In the genomic region with DNA sequence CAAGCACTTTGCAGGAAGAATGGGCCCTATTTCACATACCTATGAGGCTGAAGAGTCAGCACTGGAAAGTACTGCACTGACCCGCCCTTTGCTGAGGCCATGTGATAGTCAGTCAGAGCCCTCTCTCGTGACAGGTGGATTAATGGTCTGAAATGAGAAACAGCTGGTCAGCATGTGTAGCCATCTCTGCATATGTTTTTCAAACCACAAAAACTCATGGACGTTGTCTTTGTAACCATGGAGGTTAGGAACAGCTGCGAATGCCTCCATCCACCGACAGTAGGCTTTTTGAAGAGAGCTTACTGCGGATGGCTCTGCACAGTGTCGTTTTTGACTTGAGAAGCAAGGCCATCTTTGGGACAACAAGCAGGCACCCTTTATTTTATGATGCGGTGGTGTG, we compare ENCODE assay signal across 20 mouse cellular contexts. TPM values are rescaled to one million over a fixed set of nuclear protein-coding genes. Genes with fewer than 3 reads are reported as not detected.
DNase-seq lines count a peak whose midpoint lies in the region; ATAC-seq lines count a peak whose summit lies in the region.
"Had no signal": no experiment of that assay in that cellular context is flagged by ENCODE, and none has a peak within 500 bp of the region (broad histone marks: within the 10 kb centered on the region; RNA-seq: fewer than 3 reads in every experiment).

No protein-coding gene starts in this region.

- H3K4me3 ChIP-seq in neural tube, embryonic 15.5 days (replicated peaks): no peak overlapping the region
- H3K4me3 ChIP-seq in embryonic facial prominence, embryonic 14.5 days (ENCODE audit: low read depth, low read length): no peak overlapping the region
- H3K4me3 ChIP-seq in limb, embryonic 10.5 days: no peak overlapping the region
- H3K4me3 ChIP-seq in neural tube, embryonic 11.5 days (ENCODE audit: low read depth, low read length): no peak overlapping the region
- H3K4me3 ChIP-seq: forebrain, embryonic 12.5 days; hindbrain, embryonic 10.5 days; kidney, embryonic 15.5 days; midbrain, embryonic 13.5 days had no signal

- 81% methylated on average over 8 of the region's 8 CpGs for WGBS in neural tube, embryonic 15.5 days
- WGBS in embryonic facial prominence, embryonic 14.5 days: 35% methylated on average over 8 of the region's 8 CpGs
- WGBS in limb, embryonic 10.5 days: 56% methylated on average over 8 of the region's 8 CpGs
- 68% methylated on average over 8 of the region's 8 CpGs for WGBS in neural tube, embryonic 11.5 days

- no peaks in the 10 kb centered on the region for H3K36me3 ChIP-seq in neural tube, embryonic 15.5 days
- H3K36me3 ChIP-seq in embryonic facial prominence, embryonic 14.5 days (ENCODE audit: control insufficient read depth, insufficient read depth, low read length): no peaks in the 10 kb centered on the region
- no peaks in the 10 kb centered on the region for H3K36me3 ChIP-seq in limb, embryonic 10.5 days
- H3K36me3 ChIP-seq in neural tube, embryonic 11.5 days (ENCODE audit: control insufficient read depth, insufficient read depth, low read length): no peaks in the 10 kb centered on the region
- H3K36me3 ChIP-seq: forebrain, embryonic 12.5 days; hindbrain, embryonic 10.5 days; kidney, embryonic 15.5 days; midbrain, embryonic 13.5 days had no signal

- H3K9ac ChIP-seq in neural tube, embryonic 15.5 days (replicated peaks): no peak overlapping the region
- no peak overlapping the region for H3K9ac ChIP-seq in embryonic facial prominence, embryonic 14.5 days (ENCODE audit: low read depth, low read length)
- H3K9ac ChIP-seq in neural tube, embryonic 11.5 days (ENCODE audit: low read length): no peak overlapping the region
- H3K9ac ChIP-seq: forebrain, embryonic 12.5 days; kidney, embryonic 15.5 days; liver, postnatal 0 days; midbrain, embryonic 13.5 days had no signal

- DNase-seq in neural tube, embryonic 10.5 days (ENCODE audit: extremely low spot score, low spot score): peak; percentile 46
- DNase-seq in embryonic facial prominence, embryonic 14.5 days (ENCODE audit: low spot score): peak; percentile 81
- peak; percentile 50 for DNase-seq in limb, embryonic 10.5 days (ENCODE audit: low spot score)
- peak; percentile 19 for DNase-seq in neural tube, embryonic 11.5 days (ENCODE audit: low spot score)
- no peak for DNase-seq in gastrocnemius, postnatal 4 days (ENCODE audit: low spot score in 2 of 2)
- no peak for DNase-seq in heart, adult 8-10 months (ENCODE audit: low spot score)
- DNase-seq in kidney, postnatal 10 days: no peak
- DNase-seq: cerebellum, adult 9-10 months; gastrocnemius, postnatal 25 days; liver, postnatal 0 days; lung, postnatal 10 days had no signal

- no peak overlapping the region for H3K4me2 ChIP-seq in neural tube, embryonic 15.5 days
- H3K4me2 ChIP-seq in embryonic facial prominence, embryonic 14.5 days (ENCODE audit: low read depth, low read length): no peak overlapping the region
- no peak overlapping the region for H3K4me2 ChIP-seq in neural tube, embryonic 11.5 days (ENCODE audit: low read depth)
- H3K4me2 ChIP-seq: forebrain, embryonic 12.5 days; kidney, embryonic 15.5 days; midbrain, embryonic 13.5 days had no signal

- no peaks in the 10 kb centered on the region for H3K9me3 ChIP-seq in neural tube, embryonic 15.5 days (replicated peaks)
- no peaks in the 10 kb centered on the region for H3K9me3 ChIP-seq in embryonic facial prominence, embryonic 14.5 days (ENCODE audit: control insufficient read depth, low read length)
- no peaks in the 10 kb centered on the region for H3K9me3 ChIP-seq in limb, embryonic 10.5 days (replicated peaks)
- no peaks in the 10 kb centered on the region for H3K9me3 ChIP-seq in neural tube, embryonic 11.5 days (ENCODE audit: control insufficient read depth, low read length)
- H3K9me3 ChIP-seq: forebrain, embryonic 12.5 days; hindbrain, embryonic 10.5 days; kidney, embryonic 15.5 days; midbrain, embryonic 13.5 days had no signal

- ATAC-seq in neural tube, embryonic 15.5 days (ENCODE audit: low FRiP score): no peak
- peak; percentile 82; the same call in 1 of the 2 replicates for ATAC-seq in embryonic facial prominence, embryonic 14.5 days (ENCODE audit: low read depth)
- ATAC-seq in neural tube, embryonic 11.5 days (ENCODE audit: insufficient read depth, low FRiP score, low TSS enrichment): no peak
- ATAC-seq: liver, postnatal 0 days; midbrain, embryonic 13.5 days had no signal

- H3K27me3 ChIP-seq in neural tube, embryonic 15.5 days (replicated peaks): no peaks in the 10 kb centered on the region
- no peaks in the 10 kb centered on the region for H3K27me3 ChIP-seq in embryonic facial prominence, embryonic 14.5 days (replicated peaks; ENCODE audit: control insufficient read depth, insufficient read depth, low read length)
- no peaks in the 10 kb centered on the region for H3K27me3 ChIP-seq in limb, embryonic 10.5 days (ENCODE audit: low read depth, poor library complexity, severe bottlenecking)
- H3K27me3 ChIP-seq in neural tube, embryonic 11.5 days (ENCODE audit: control insufficient read depth, insufficient read depth, low read length): no peaks in the 10 kb centered on the region
- H3K27me3 ChIP-seq: forebrain, embryonic 12.5 days; kidney, embryonic 15.5 days; midbrain, embryonic 13.5 days had no signal

- no peaks in the 10 kb centered on the region for H3K4me1 ChIP-seq in neural tube, embryonic 15.5 days
- 0 out of 2 replicates have a peak, but pooled peaks cover 4% of the 10 kb centered on the region for H3K4me1 ChIP-seq in embryonic facial prominence, embryonic 14.5 days (ENCODE audit: control insufficient read depth, insufficient read depth, low read length)
- H3K4me1 ChIP-seq in limb, embryonic 10.5 days: peaks cover 12% of the 10 kb centered on the region
- H3K4me1 ChIP-seq in neural tube, embryonic 11.5 days (ENCODE audit: control insufficient read depth, insufficient read depth, low read length): no peaks in the 10 kb centered on the region
- H3K4me1 ChIP-seq: forebrain, embryonic 12.5 days; hindbrain, embryonic 10.5 days; kidney, embryonic 15.5 days; midbrain, embryonic 13.5 days had no signal

- no peak overlapping the region for H3K27ac ChIP-seq in neural tube, embryonic 15.5 days (replicated peaks)
- peak overlapping the region; percentile 64; the same call in 1 of the 2 replicates for H3K27ac ChIP-seq in embryonic facial prominence, embryonic 14.5 days (replicated peaks; ENCODE audit: low read depth, low read length)
- no peak overlapping the region for H3K27ac ChIP-seq in limb, embryonic 10.5 days
- H3K27ac ChIP-seq in neural tube, embryonic 11.5 days (ENCODE audit: low read depth, low read length): no peak overlapping the region
- H3K27ac ChIP-seq: forebrain, embryonic 12.5 days; hindbrain, embryonic 10.5 days; kidney, embryonic 15.5 days; midbrain, embryonic 13.5 days; stomach, postnatal 0 days had no signal

RNA-seq across cellular contexts. Expression of gene Stmnd1, which starts 14.3 kb away (rescaled TPM):
- 0.31 and 0.33 TPM in 2 replicates for polyA plus RNA-seq in neural tube, embryonic 15.5 days (2015; fragmentation: Nextera tagmentation; extraction: Ambion mirVana)
- polyA plus RNA-seq in embryonic facial prominence, embryonic 14.5 days (2014; fragmentation: Nextera tagmentation; extraction: Ambion mirVana): 0.80 and 0.86 TPM in 2 replicates
- polyA plus RNA-seq in limb, embryonic 10.5 days (2016; fragmentation: Nextera tagmentation; extraction: Ambion mirVana): not detected in 2 replicates
- not detected in 2 replicates for polyA plus RNA-seq in neural tube, embryonic 11.5 days (2014; fragmentation: Nextera tagmentation; extraction: Ambion mirVana)
- 1 to 10 TPM; 2.0 to 2.2 TPM for total RNA-seq in gastrocnemius, postnatal 4 days (2021)
- total RNA-seq in heart, adult 8-10 months (2022): under 1 TPM; 0.19 to 0.66 (median 0.22) TPM
- total RNA-seq: liver, adult 2 months; megakaryocyte progenitor cell, adult 5-6 weeks; neutrophil, adult 5-6 weeks had no signal
- polyA plus RNA-seq: forebrain, embryonic 12.5 days; hindbrain, embryonic 10.5 days; liver, adult 2 months; liver, postnatal 0 days; midbrain, embryonic 13.5 days had no signal

Comparison
In these comparisons a context has a peak if more than half of its experiments do, and no peak if none do; other contexts are left out.
1. DNase-seq: peak in neural tube, embryonic 10.5 days (single experiment), embryonic facial prominence, embryonic 14.5 days (single experiment), limb, embryonic 10.5 days (single experiment) and neural tube, embryonic 11.5 days (single experiment); none in gastrocnemius, postnatal 4 days (0 of 2), heart, adult 8-10 months (single experiment) and kidney, postnatal 10 days (single experiment).